Mouse (Mus musculus) small intestine, adult 2 months (tissue): ENCODE measurements at regions not wholly inside any gene's neighbourhood (a gene's known extent, or its start where the extent isn't known, plus 50 kb on each side); places are given as distances from the start of the nearest gene placed in this dataset.

Experiments
- CTCF ChIP-seq: fragments of 200-500 bp; IDR thresholded peaks from 2 replicates; pipeline ENCODE4 v1.5.1; 2012; ENCODE audit warnings: low read depth, mild to moderate bottlenecking, control low read depth, inconsistent platforms, low read length, moderate library complexity, mixed read lengths; ENCODE audit not compliant: insufficient replicate concordance, insufficient read length; ENCODE audit errors: extremely low read depth
- POLR2A ChIP-seq: fragments of 200-500 bp; IDR thresholded peaks from 2 replicates; pipeline ENCODE4 v1.6.1; 2012; ENCODE audit warnings: low read depth, mild to moderate bottlenecking, control low read depth, inconsistent platforms, low read length, moderate library complexity

DNA sequence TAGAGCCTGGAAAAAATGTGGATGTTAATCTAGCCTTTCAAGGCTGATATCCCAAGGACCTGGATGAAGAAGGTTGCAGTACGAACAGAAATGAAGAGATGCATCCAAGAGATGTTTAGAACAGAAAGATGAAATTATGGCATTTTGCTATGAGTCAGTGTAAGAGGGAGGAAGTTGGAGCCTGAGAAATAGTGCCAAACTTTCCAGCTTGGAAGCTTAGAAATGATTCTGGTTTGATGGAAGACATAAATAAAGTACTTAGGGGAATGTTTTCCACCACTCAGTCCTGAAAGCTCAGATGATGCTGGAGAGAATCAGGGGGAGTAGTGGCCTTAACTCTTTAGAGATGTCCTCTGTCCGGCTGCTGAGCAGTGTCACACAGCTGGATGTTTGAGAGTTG, 155.5 kb upstream of the Mamld1 start:
- TF ChIP-seq CTCF (no peak), POLR2A (no peak)
